Mouse (Mus musculus) kidney, adult 2 months (tissue): ENCODE results near the gene Shmt2.

Experiments
- CTCF ChIP-seq: fragments of 200-500 bp; conservative IDR thresholded peaks from 2 replicates; pipeline ENCODE4 v1.5.1; 2011; ENCODE audit warnings: low read depth, mild to moderate bottlenecking, control low read depth, low read length, moderate library complexity, mixed read lengths; ENCODE audit not compliant: insufficient read depth, insufficient read length
- POLR2A ChIP-seq: fragments of 200-500 bp; IDR thresholded peaks from one replicate; pipeline ENCODE4 v1.6.1; 2011; ENCODE audit warnings: low read depth, low read length, control low read depth

DNA sequence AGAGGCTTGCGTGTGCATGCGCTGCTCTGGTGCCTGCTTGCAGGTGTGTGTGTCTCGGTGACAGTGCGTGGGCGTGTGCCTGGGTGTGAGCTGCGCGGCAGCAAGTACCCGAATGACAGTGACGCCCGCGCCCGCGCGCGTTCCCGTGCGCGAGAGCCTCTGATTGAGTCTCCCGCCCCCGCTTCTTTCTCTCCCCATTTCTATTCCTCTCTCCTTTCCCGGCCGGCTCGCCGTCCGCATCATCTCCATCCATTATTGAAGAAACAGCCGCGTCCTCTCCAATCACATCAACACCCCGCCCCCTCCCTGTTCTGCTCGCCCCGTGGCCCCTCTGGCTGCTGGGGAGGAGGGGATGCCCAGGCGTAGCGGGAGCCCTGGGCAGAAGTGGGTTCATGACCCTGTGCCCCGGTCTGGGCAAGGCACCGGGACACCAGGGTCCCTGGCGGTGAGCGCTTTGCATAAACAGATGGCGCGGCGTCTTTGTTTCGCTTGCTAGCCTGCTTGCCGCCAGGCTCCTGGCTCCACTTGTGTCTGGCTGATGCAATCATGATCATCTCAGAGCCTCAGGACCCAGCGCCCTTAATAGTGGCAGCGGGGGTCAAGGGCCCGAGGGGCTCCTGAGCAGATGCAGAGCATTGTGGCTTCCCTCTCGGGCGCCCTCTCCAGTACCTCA is 10.5 kb downstream of the Shmt2 start:
- TF ChIP-seq POLR2A, result no peak
- TF ChIP-seq CTCF, result no peak
